Mouse (Mus musculus) lung, embryonic 16.5 days (tissue): ENCODE data around the gene Hes5. TPM values are rescaled to one million over a fixed set of nuclear protein-coding genes. Genes with fewer than 3 reads are reported as not detected.

Experiments used
- ATAC-seq: fragments of 200-750 bp; cut with Nextera tagmentation; 2 replicates; pipeline ENCODE4 v1.8.0; 2017; ENCODE audit warnings: low read depth, mild to moderate bottlenecking, moderate library complexity
- H3K27ac ChIP-seq: fragments of 300-500 bp; sonication (generic); 2 replicates; pipeline ENCODE4 v1.5.1; 2014; ENCODE audit warnings: mild to moderate bottlenecking, control low read depth, low read length
- H3K27me3 ChIP-seq: fragments of 300-500 bp; sonication (generic); 2 replicates; pipeline ENCODE4 v1.6.1; 2014; ENCODE audit warnings: low read depth, low read length, mixed read lengths; ENCODE audit not compliant: control insufficient read depth, insufficient read depth
- H3K36me3 ChIP-seq: fragments of 300-500 bp; sonication (generic); 2 replicates; pipeline ENCODE4 v1.6.1; 2014; ENCODE audit warnings: low read length; ENCODE audit not compliant: control insufficient read depth, insufficient read depth
- H3K4me1 ChIP-seq: fragments of 300-500 bp; sonication (generic); replicated peaks from 2 replicates; pipeline ENCODE4 v1.6.1; 2014; ENCODE audit warnings: low read length, mixed read lengths; ENCODE audit not compliant: control insufficient read depth, insufficient read depth
- H3K4me2 ChIP-seq: fragments of 300-500 bp; sonication (generic); 2 replicates; pipeline ENCODE4 v1.6.1; 2014; ENCODE audit warnings: low read depth, low read length, control low read depth
- H3K4me3 ChIP-seq: fragments of 300-500 bp; sonication (generic); 2 replicates; pipeline ENCODE4 v1.5.1; 2014; ENCODE audit warnings: mild to moderate bottlenecking, low read length, control low read depth
- H3K9ac ChIP-seq: fragments of 300-500 bp; sonication (generic); 2 replicates; pipeline ENCODE4 v1.6.1; 2014; ENCODE audit warnings: low read length, control low read depth
- H3K9me3 ChIP-seq: fragments of 300-500 bp; sonication (generic); 2 replicates; pipeline ENCODE4 v1.6.1; 2016; ENCODE audit warnings: low read length; ENCODE audit not compliant: control insufficient read depth
- WGBS: fragments of 180-500 bp; shearing (Covaris S2); extraction: QIAGEN DNeasy Blood & Tissue Kit; methylation state at CpG from one replicate; pipeline ENCODE4 v1.1.7; 2014; 5-methylcytosine and 5-hydroxymethylcytosine counted together
- polyA plus RNA-seq: library from polyadenylated mRNA; unstranded; fragments of >200 nt; fragmentation: Nextera tagmentation; extraction: Ambion mirVana; gene quantifications from 2 replicates; pipeline ENCODE4 v1.2.1, GENCODE M21; 2015

Hes5 gene
- polyA plus RNA-seq, 1 experiment from 2014 or later = 0.54 TPM

GRCm38 (mm10) chr4:154994876-154995275 lies 34.2 kb downstream of the Hes5 start:
- Histone ChIP-seq H3K36me3 (no peaks in the 10 kb centered on the region), H3K4me1 (no peaks in the 10 kb centered on the region), H3K27me3 (no peaks in the 10 kb centered on the region), H3K9me3 (no peaks in the 10 kb centered on the region), H3K4me2 (no peak overlapping the region), H3K9ac (no peak overlapping the region), H3K27ac (no peak overlapping the region), H3K4me3 (no peak overlapping the region)
- no peak for ATAC-seq
- 54% methylated on average over 4 of the region's 4 CpGs for WGBS

GRCm38 (mm10) chr4:154996572-154997154 lies 35.9 kb downstream of the Hes5 start:
- peak; percentile 34; the same call in 1 of the 2 replicates for ATAC-seq
- Histone ChIP-seq H3K27ac (no peak overlapping the region), H3K27me3 (no peaks in the 10 kb centered on the region)

GRCm38 (mm10) chr4:154999379-154999778 lies 38.7 kb downstream of the Hes5 start:
- no peak overlapping the region for H3K4me3 ChIP-seq
- no peak for ATAC-seq
- WGBS = 65% methylated on average over 5 of the region's 5 CpGs
- H3K27me3 ChIP-seq = no peaks in the 10 kb centered on the region
- no peaks in the 10 kb centered on the region for H3K9me3 ChIP-seq
- H3K4me2 ChIP-seq = no peak overlapping the region
- no peaks in the 10 kb centered on the region for H3K36me3 ChIP-seq
- peaks cover 6% of the 10 kb centered on the region; the same call in 1 of the 2 replicates for H3K4me1 ChIP-seq
- no peak overlapping the region for H3K27ac ChIP-seq
- H3K9ac ChIP-seq = no peak overlapping the region

More at GRCm38 (mm10) chr4:154996572-154997154, 35.9 kb downstream of the Hes5 start:
- H3K4me3 ChIP-seq = no peak overlapping the region
- no peaks in the 10 kb centered on the region for H3K9me3 ChIP-seq
- no peak overlapping the region for H3K4me2 ChIP-seq
- no peaks in the 10 kb centered on the region for H3K36me3 ChIP-seq
- no peak overlapping the region for H3K9ac ChIP-seq
- H3K4me1 ChIP-seq = peaks cover 6% of the 10 kb centered on the region; the same call in 1 of the 2 replicates
- 34% methylated on average over 8 of the region's 8 CpGs for WGBS

GRCm38 (mm10) chr4:155005278-155005677 lies 44.6 kb downstream of the Hes5 start:
- Histone ChIP-seq H3K4me3 (no peak overlapping the region), H3K9me3 (no peaks in the 10 kb centered on the region), H3K27me3 (no peaks in the 10 kb centered on the region), H3K4me2 (no peak overlapping the region), H3K27ac (no peak overlapping the region), H3K9ac (no peak overlapping the region), H3K36me3 (no peaks in the 10 kb centered on the region), H3K4me1 (peaks cover 3% of the 10 kb centered on the region; the same call in 1 of the 2 replicates)
- ATAC-seq = no peak
- WGBS = 59% methylated on average over 3 of the region's 3 CpGs

- H3K4me2 ChIP-seq = no peak overlapping the region
- H3K9ac ChIP-seq = no peak overlapping the region
- no peaks in the 10 kb centered on the region for H3K36me3 ChIP-seq
- H3K4me3 ChIP-seq = no peak overlapping the region
- H3K27me3 ChIP-seq = no peaks in the 10 kb centered on the region
- ATAC-seq = no peak
- no peak overlapping the region for H3K27ac ChIP-seq
- no peaks in the 10 kb centered on the region for H3K9me3 ChIP-seq
- no peaks in the 10 kb centered on the region for H3K4me1 ChIP-seq
- 59% methylated on average over 10 of the region's 10 CpGs for WGBS
These were observed 45.6 kb downstream of the Hes5 start for GRCm38 (mm10) chr4:155006296-155006695.

- Histone ChIP-seq H3K4me3 (no peak overlapping the region), H3K36me3 (no peaks in the 10 kb centered on the region), H3K27ac (no peak overlapping the region), H3K27me3 (no peaks in the 10 kb centered on the region), H3K9me3 (no peaks in the 10 kb centered on the region), H3K9ac (no peak overlapping the region), H3K4me2 (no peak overlapping the region), H3K4me1 (no peaks in the 10 kb centered on the region)
- WGBS = 85% methylated on average over 3 of the region's 3 CpGs
- ATAC-seq = no peak
These were observed 46.9 kb downstream of the Hes5 start for GRCm38 (mm10) chr4:155007641-155008040.

- no peak overlapping the region for H3K4me3 ChIP-seq
- no peak for ATAC-seq
- no peaks in the 10 kb centered on the region for H3K27me3 ChIP-seq
These were observed 47.4 kb downstream of the Hes5 start for GRCm38 (mm10) chr4:155008075-155008474.

GRCm38 (mm10) chr4:155009216-155009615 lies 48.5 kb downstream of the Hes5 start:
- no peak overlapping the region for H3K27ac ChIP-seq
- no peaks in the 10 kb centered on the region for H3K9me3 ChIP-seq
- H3K27me3 ChIP-seq = no peaks in the 10 kb centered on the region
- H3K4me3 ChIP-seq = no peak overlapping the region
- no peak overlapping the region for H3K4me2 ChIP-seq
- WGBS = 76% methylated on average over 3 of the region's 3 CpGs
- no peak for ATAC-seq
- H3K4me1 ChIP-seq = no peaks in the 10 kb centered on the region
- no peaks in the 10 kb centered on the region for H3K36me3 ChIP-seq
- no peak overlapping the region for H3K9ac ChIP-seq

More at GRCm38 (mm10) chr4:155008075-155008474, 47.4 kb downstream of the Hes5 start:
- H3K9ac ChIP-seq = no peak overlapping the region
- H3K4me2 ChIP-seq = no peak overlapping the region
- no peak overlapping the region for H3K27ac ChIP-seq
- no peaks in the 10 kb centered on the region for H3K4me1 ChIP-seq
- H3K36me3 ChIP-seq = no peaks in the 10 kb centered on the region
- H3K9me3 ChIP-seq = no peaks in the 10 kb centered on the region

- H3K4me2 ChIP-seq = no peak overlapping the region
- no peaks in the 10 kb centered on the region for H3K27me3 ChIP-seq
- H3K9ac ChIP-seq = no peak overlapping the region
- H3K9me3 ChIP-seq = no peaks in the 10 kb centered on the region
- no peaks in the 10 kb centered on the region for H3K4me1 ChIP-seq
- H3K27ac ChIP-seq = no peak overlapping the region
- 67% methylated on average over 5 of the region's 5 CpGs for WGBS
- no peaks in the 10 kb centered on the region for H3K36me3 ChIP-seq
- ATAC-seq = no peak
- no peak overlapping the region for H3K4me3 ChIP-seq
These were observed 50.1 kb downstream of the Hes5 start for GRCm38 (mm10) chr4:155010870-155011269.
